Mouse (Mus musculus) heart, embryonic 13.5 days (tissue): ENCODE results near the gene Smim5. TPM values are rescaled to one million over a fixed set of nuclear protein-coding genes. Genes with fewer than 3 reads are reported as not detected.

Source experiments
- ATAC-seq: fragments of 200-750 bp; cut with Nextera tagmentation; 2 replicates; pipeline ENCODE4 v1.8.0; 2017; ENCODE audit warnings: moderate TSS enrichment; ENCODE audit not compliant: insufficient number of reproducible peaks, low FRiP score, low TSS enrichment; ENCODE audit errors: extremely low read depth
- H3K27ac ChIP-seq: fragments of 300-500 bp; sonication (generic); replicated peaks from 2 replicates; pipeline ENCODE4 v1.5.1; 2015; ENCODE audit warnings: moderate library complexity, mild to moderate bottlenecking, inconsistent platforms
- H3K27me3 ChIP-seq: fragments of 300-500 bp; sonication (generic); replicated peaks from 2 replicates; pipeline ENCODE4 v1.6.1; 2015; ENCODE audit warnings: mild to moderate bottlenecking, inconsistent platforms
- H3K36me3 ChIP-seq: fragments of 300-500 bp; sonication (generic); 2 replicates; pipeline ENCODE4 v1.6.1; 2015; ENCODE audit warnings: mild to moderate bottlenecking, inconsistent platforms
- H3K4me1 ChIP-seq: fragments of 300-500 bp; sonication (generic); 2 replicates; pipeline ENCODE4 v1.6.1; 2015; ENCODE audit warnings: inconsistent platforms
- H3K4me2 ChIP-seq: fragments of 300-500 bp; sonication (generic); 2 replicates; pipeline ENCODE4 v1.6.1; 2015; ENCODE audit warnings: inconsistent platforms, mild to moderate bottlenecking, moderate library complexity
- H3K4me3 ChIP-seq: fragments of 300-500 bp; sonication (generic); 2 replicates; pipeline ENCODE4 v1.5.1; 2015; ENCODE audit warnings: moderate library complexity, mild to moderate bottlenecking, inconsistent platforms
- H3K9ac ChIP-seq: fragments of 300-500 bp; sonication (generic); 2 replicates; pipeline ENCODE4 v1.6.1; 2015; ENCODE audit warnings: inconsistent platforms, mild to moderate bottlenecking, moderate library complexity
- H3K9me3 ChIP-seq: fragments of 300-500 bp; sonication (generic); 2 replicates; pipeline ENCODE4 v1.6.1; 2016; ENCODE audit warnings: inconsistent platforms
- WGBS: fragments of 180-500 bp; shearing (Covaris S2); methylation state at CpG from one replicate; pipeline ENCODE4 v1.1.7; 2015; ENCODE audit warnings: mixed read lengths; 5-methylcytosine and 5-hydroxymethylcytosine counted together
- polyA plus RNA-seq: library from polyadenylated mRNA; unstranded; fragments of >200 nt; fragmentation: Nextera tagmentation; extraction: Ambion mirVana; gene quantifications from 2 replicates; pipeline ENCODE4 v1.2.1, GENCODE M21; 2015

Gene Smim5
- polyA plus RNA-seq, 1 experiment from 2014 or later, result 20.0 TPM

- Histone ChIP-seq H3K36me3 (peaks cover 82% of the 10 kb centered on the region), H3K27me3 (no peaks in the 10 kb centered on the region), H3K9me3 (no peaks in the 10 kb centered on the region), H3K4me1 (peaks cover 6% of the 10 kb centered on the region; the same call in 1 of the 2 replicates), H3K4me3 (no peak overlapping the region), H3K4me2 (no peak overlapping the region), H3K27ac (0 out of 2 replicates have a peak overlapping the region, but pooled peaks have one; percentile 1), H3K9ac (no peak overlapping the region)
- no peak for ATAC-seq
- 74% methylated on average over 10 of the region's 10 CpGs for WGBS
These were observed 55.6 kb downstream of the Smim5 start for GRCm38 (mm10) chr11:115955195-115955858.

Other genes starting within 250 kb of the Smim5 start
- 86.6 and 90.0 TPM in 2 replicates for gene Grb2, start 191.4 kb upstream of the Smim5 start, polyA plus RNA-seq
- gene Tmem94, start 134.5 kb upstream of the Smim5 start, polyA plus RNA-seq, result 34.3 and 39.4 TPM in 2 replicates
- 20.0 and 20.1 TPM in 2 replicates for gene Caskin2, start 86.3 kb upstream of the Smim5 start, polyA plus RNA-seq
- 24.4 and 27.5 TPM in 2 replicates for gene Tsen54, start 85.2 kb upstream of the Smim5 start, polyA plus RNA-seq
- gene Llgl2, start 75.9 kb upstream of the Smim5 start, polyA plus RNA-seq, result 18.9 and 19.0 TPM in 2 replicates
- 0.17 and 0.27 TPM in 2 replicates for gene Myo15b, start 41.6 kb upstream of the Smim5 start, polyA plus RNA-seq
- 1.4 TPM in 2 replicates for gene Smim6, start 12.1 kb downstream of the Smim5 start, polyA plus RNA-seq
- gene Sap30bp, start 33.3 kb downstream of the Smim5 start, polyA plus RNA-seq, result 23.3 and 24.8 TPM in 2 replicates
- 11.6 and 12.7 TPM in 2 replicates for gene Recql5, start 33.5 kb downstream of the Smim5 start, polyA plus RNA-seq
- 0.99 and 1.1 TPM in 2 replicates for gene Itgb4, start 74.7 kb downstream of the Smim5 start, polyA plus RNA-seq
- gene Galk1, start 112.8 kb downstream of the Smim5 start, polyA plus RNA-seq, result 150 and 178 TPM in 2 replicates
- 647 and 691 TPM in 2 replicates for gene H3f3b, start 128.0 kb downstream of the Smim5 start, polyA plus RNA-seq
- gene Unk, start 130.4 kb downstream of the Smim5 start, polyA plus RNA-seq, result 22.8 and 23.9 TPM in 2 replicates
- 1.5 and 2.3 TPM in 2 replicates for gene Unc13d, start 178.0 kb downstream of the Smim5 start, polyA plus RNA-seq
- 134 and 138 TPM in 2 replicates for gene Wbp2, start 187.0 kb downstream of the Smim5 start, polyA plus RNA-seq
- gene Trim47, start 227.2 kb downstream of the Smim5 start, polyA plus RNA-seq, result 46.1 and 51.1 TPM in 2 replicates
- 4.2 and 4.3 TPM in 2 replicates for gene Trim65, start 231.2 kb downstream of the Smim5 start, polyA plus RNA-seq
- 82.4 and 92.2 TPM in 2 replicates for gene Mrpl38, start 238.9 kb downstream of the Smim5 start, polyA plus RNA-seq